Mouse (Mus musculus) spleen, adult 10 weeks (tissue): ENCODE measurements around the gene Atg14. TPM values are rescaled to one million over a fixed set of nuclear protein-coding genes. Genes with fewer than 3 reads are reported as not detected.

Source experiments
- polyA plus RNA-seq: library from polyadenylated mRNA; stranded (reverse); fragments of 350-450 nt; fragmentation: Illumina TruSeq; extraction: RNeasy Lipid Tissue Mini Kit (QIAGEN cat#74804); gene quantifications from one replicate; pipeline ENCODE4 v1.2.3, GENCODE M21; 2015; ENCODE audit warnings: low replicate concordance; ENCODE audit not compliant: insufficient read depth

Gene Atg14
- polyA plus RNA-seq = 9.8 TPM

DNA sequence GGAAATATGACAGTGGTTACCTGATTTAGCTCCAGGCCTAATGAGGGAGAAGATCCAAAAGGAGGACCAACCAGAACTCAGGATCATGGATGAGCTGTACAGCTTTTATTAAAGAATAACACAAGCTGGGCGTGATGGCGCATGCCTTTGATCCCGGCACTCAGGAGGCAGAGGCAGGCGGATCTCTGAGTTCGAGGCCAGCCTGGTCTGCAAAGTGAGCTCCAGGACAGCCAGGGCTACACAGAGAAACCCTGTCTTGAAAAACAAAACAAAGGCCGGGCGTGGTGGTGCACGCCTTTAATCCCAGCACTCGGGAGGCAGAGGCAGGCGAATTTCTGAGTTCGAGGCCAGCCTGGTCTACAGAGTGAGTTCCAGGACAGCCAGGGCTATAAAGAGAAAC lies at the start of gene Atg14:
Atg14 (minus strand) TSS at position 101 of the 400 bp plus-strand sequence.

Other genes starting within 250 kb of the Atg14 start
- gene Lgals3, start 202.9 kb downstream of the Atg14 start, polyA plus RNA-seq = 90.6 TPM
- 16.1 TPM for gene Dlgap5, start 152.2 kb downstream of the Atg14 start, polyA plus RNA-seq
- 12.1 TPM for gene Fbxo34, start 120.2 kb downstream of the Atg14 start, polyA plus RNA-seq
- gene Ktn1, start 77.8 kb upstream of the Atg14 start, polyA plus RNA-seq = 106 TPM